Mouse (Mus musculus) adrenal gland, adult 2 months (tissue): ENCODE data around the gene Commd8. TPM values are rescaled to one million over a fixed set of nuclear protein-coding genes. Genes with fewer than 3 reads are reported as not detected.

Source experiments
- DNase-seq: peaks from one replicate; pipeline ENCODE4 v3.0.0; 2021
- long read RNA-seq: library from polyadenylated mRNA; stranded (forward); transcript quantifications from one replicate; pipeline ENCODE4 v2.0.0, GENCODE M21; 2021
- polyA plus RNA-seq: library from polyadenylated mRNA; depleted of rRNA; stranded (reverse); fragments of >200 nt; gene quantifications from 2 replicates; pipeline ENCODE4 v1.2.3, GENCODE M21; 2012; rRNA removed
- total RNA-seq, 2 experiments: library from RNA; stranded (reverse); gene quantifications; 2 replicates each; pipeline ENCODE4 v1.2.3; 2021

The Commd8 gene
- total RNA-seq: 10 to 100 TPM; 46.9 to 70.1 TPM
- polyA plus RNA-seq: 1.2 and 1.4 TPM in 2 replicates
- long read RNA-seq, transcript Commd8-201 (5 exons, 3,895 nt): major isoform, 14 of 24 reads
- long read RNA-seq, partial matches to known transcripts: 1 of 24 reads
- long read RNA-seq, other reads (novel, unspliced or antisense): 9 of 24 reads

DNA sequence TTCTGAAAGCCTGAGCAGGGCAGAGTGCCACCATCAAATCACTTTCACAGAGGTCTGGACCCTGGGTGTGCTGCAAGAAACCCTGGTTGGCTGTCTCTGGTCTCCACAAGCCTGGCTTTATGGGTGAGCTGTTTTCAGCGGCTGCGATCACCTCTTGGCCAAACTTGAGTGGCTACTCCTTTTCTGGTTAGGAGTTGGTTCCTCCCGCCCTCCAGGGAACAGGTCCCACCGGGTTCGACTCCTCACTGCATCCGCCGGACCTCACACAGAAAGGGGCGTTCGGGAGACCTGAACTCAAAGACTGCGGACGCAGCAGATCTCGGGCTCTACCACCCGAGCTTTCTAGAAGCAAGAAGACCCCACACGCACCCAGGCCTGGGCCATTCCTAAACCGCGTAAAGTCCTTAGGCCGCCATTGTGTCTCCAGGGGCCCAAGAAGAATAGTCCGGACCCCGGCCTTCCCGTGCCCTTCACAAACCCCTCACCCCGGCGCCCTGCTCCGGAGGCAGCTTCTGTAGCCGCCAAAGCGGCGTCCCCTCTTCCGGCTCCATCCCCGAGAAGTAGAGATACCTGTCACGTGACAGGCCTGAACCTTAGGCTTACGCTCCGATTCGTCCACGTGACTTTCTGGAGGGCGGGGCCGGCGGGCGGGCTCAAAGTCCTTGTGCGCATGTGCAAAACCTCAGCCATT, at the start of gene Commd8:
TSS of gene Commd8 (minus strand) at position 596 of the 691 bp plus-strand sequence.
- DNase-seq: peak; percentile 95

DNA sequence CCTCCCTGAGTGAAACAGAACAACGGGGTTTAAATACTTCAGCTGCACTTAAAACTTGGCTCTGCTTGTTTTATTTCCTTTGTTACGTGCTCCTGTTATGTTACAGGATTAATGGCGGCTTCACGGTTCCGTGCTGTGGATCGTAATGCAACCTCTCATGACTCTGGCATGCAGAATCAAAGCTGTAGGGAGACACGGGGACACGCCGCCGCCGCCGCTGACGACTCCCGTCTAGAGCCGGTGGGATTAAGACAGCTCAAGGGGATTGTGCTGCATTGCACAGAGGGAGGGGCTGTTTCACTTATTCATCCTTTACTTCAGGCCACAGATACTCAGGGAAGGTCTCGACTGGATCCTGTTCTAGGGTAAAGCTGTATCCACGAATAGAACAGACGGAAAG, 43.8 kb upstream of the Commd8 start:
- DNase-seq: no peak

DNA sequence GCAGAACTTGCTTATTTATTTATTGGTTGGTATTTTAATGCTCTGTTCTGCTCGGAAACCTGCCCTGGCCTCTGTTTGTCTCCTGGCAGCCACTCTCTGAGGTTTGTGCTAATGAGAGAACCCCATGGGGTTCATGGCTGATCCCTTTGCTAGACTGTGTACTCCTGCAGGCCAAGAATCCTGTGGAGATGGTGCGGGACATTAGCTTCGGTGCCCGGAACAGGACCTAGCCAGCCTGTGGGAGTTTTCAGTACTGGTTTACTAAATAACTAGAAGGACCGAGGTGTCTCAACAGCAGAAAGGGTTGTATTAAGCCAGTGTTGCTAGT, 42.8 kb upstream of the Commd8 start:
- DNase-seq: no peak

DNA sequence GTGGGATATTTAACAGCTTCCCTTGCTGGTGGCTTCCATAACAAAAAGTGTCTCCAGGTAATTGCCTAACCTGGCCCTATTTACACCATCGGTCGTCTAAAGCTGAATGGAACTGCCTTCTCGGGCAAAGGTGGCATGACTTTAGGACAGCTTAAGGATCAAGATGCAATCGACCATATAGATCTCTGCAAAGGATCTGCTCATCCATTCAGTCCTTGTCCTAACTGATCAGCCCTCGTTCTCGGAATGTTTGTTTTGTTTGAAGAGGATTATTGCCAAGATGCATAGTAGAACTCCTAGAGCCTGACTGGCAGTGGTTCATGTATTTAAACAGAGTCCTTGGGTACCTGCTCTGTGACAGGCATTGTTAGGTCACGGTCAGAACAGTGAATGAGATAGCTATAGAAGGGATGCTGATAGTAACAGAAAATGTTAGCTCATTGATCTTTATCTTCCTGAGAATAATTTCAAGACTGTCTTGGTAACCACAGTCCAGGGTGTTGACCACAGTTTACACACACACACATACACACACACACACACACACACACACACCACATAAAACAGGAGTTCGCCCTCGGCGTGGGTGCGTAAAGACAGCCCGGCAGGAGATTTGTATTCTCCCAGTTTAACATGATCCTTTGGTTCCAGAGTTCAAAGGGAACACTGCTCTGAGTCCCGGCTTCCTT, 42.3 kb upstream of the Commd8 start:
- DNase-seq: no peak

DNA sequence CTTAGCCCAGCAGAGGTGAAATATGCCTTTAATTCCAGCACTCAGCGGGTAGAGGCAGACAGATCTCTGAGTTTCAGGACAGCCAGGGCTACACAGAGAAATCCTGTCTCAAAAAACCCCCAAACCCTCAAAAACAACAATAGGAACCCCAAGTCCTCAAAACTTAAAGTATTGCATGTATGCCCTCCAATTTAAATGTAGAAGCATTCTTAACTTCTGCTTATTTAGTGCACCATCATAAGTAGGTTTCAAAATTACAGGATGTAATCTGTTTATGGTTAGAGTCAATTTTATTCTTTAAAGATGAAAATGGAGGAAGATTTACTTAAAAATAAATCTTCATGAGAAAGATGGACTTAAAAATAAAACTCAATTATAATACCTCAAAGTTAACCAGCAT, 40.5 kb upstream of the Commd8 start:
- no peak for DNase-seq

DNA sequence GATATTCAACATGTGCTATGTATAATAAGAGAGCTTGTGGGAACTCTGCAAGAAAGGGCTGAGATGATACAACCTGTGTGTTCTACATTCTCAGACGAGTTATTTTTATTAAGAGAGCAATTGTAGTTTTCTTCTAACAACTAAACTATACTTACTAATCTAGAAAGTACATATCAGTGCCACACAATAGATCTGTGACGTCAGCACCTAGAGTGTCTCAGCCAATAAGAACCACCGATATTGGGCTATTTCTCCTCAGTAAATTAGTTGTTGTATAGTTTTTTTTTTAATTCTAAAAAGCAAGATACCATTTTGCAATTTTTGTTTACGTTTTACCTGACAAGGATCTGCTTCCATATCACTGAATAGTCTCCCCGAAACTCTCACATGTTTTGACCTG, 37.3 kb upstream of the Commd8 start:
- DNase-seq: no peak

DNA sequence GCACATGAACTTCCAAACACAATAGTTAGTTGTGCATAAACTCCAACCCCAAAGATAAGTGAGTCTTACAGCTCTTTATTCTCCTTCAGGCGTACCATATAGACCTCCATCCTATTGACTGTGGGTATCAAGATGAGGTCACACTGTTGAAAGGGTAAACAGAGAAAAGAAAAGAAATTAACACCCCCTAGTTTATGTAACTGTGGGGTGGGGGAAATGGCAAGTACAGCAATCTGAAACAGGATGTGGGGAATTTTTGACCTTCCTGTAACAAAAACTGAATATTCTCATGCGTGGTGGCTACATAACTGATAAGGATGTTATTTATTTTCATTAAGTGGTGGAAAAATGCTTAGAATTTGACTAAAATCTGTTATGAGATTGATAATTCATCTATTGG, 36.5 kb upstream of the Commd8 start:
- DNase-seq: no peak

DNA sequence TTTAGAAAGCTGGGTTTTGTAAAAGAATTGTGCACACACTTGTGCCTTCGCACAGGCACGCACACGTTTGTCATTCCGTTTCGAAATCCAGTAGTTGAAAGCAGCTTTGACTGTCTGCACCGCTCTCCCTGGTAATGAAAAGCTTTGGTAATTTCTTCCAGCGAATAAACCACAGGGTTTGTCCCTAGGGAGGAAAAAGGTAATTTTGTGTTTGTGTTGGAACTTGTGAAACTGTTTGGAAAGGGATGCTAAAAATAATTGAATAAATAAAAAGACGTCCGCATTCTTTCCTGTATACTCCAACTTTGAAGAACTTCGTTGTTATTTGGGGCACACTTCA, 35.7 kb upstream of the Commd8 start:
- no peak for DNase-seq

DNA sequence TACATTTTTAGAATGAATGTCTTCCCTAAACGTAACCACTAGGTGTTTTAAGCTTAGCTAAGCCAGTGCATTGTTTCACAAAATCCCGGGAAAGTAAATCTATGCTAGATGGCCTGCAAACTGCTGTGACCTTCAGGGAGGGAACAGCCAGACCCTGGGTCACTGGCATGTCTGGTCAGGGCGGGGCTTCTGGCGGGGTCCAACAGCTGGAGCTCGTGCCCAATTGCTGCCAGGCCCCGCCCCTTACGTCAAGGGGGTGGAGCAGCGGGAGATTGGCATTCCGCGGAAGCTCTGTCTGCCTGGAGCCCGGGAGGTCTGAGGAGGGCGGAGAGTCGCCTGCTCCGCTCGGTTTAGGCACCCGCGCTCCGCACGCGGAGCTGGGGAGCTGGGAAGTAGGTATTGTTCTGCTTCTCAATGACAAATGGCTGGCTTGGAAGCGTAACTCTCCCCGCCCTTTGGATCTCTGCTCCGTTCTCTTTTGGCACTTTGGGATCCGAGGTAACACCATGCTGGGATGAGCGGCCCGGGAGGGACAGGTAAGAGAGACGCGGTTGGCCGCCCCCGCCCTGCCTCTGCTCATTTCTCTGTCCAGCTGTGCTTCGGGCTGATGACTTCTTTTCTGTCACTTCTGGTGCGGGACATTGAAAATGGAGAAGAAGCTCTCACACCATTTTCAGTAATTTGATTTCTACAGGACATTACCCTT, 35.2 kb upstream of the Commd8 start:
- DNase-seq: peak; percentile 98

DNA sequence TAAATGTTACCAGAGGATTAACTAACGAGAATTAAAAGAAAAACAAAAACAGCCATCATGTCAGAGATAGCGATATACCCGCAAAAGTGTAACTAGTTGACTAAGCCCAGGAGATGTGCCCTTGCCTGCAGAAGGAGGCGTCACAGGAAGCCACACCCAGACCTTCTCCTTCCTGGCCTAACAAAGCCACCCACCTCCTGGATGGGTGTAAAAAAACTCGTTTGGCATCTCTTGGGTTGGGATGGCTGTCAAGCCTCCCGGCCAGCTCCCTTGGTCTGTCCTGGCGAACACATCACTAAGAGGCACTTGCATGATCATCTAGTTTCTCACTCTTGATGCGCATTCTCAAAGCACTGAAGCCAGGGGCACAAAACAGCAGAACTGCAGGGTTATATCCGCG, 34.0 kb upstream of the Commd8 start:
- DNase-seq: peak; percentile 33

DNA sequence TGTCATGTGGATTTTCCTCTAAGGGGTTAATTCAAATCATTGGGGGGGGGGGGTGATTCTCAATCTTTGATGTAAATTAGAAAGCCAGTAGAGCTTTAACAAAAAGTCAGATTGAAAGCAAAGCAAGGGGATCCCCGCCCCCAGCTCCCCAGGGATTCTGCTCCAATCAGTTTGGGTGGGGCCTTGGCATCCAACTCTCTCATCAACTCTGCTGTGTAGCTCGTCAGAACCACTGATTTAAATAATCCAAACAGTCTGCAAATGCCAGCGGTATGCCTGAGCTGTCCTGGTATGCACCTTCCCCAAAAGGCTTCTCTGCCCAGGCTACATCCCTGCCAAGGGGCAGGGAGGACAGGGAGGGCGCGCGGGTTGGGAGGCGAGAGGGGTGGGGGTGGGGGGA, 33.6 kb upstream of the Commd8 start:
- no peak for DNase-seq

DNA sequence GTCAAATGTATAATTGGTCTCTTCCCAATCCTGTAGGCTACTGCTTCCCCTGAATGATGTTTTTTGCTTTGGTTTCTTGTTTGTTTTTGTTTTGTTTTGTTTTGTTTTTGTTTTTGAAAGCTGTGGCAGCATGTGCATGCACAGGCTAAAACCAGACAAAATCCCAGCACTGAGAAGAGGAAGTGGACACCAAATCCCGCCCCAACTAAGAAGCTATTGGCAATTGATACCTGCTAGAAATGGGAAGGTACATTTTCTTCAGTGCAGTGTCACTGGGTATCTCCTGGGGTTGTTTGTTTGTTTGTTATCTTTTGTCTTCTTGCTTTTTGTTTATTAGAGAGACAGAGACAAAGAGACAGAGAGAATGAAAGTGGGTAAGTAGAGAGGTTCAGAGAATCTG, 27.5 kb upstream of the Commd8 start:
- no peak for DNase-seq

DNA sequence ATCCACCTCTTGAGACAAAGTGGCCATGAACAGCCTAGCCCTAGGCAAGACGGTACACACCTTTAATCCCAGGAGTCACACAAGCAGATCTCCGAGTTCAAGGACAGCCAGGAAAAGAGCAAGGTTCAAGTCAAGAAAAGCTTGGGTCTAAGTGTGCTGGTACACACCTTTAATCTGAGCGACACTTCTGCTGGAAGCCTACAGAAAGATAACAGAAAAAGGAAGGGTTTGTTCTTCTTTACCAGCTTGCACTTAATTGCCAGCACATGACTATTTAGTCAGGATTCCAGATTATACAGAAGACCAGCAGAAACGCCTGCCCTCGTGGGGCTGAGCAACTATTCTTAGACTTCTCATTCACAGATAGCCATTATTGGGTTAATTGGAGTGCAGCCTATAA, 23.9 kb upstream of the Commd8 start:
- DNase-seq: no peak

DNA sequence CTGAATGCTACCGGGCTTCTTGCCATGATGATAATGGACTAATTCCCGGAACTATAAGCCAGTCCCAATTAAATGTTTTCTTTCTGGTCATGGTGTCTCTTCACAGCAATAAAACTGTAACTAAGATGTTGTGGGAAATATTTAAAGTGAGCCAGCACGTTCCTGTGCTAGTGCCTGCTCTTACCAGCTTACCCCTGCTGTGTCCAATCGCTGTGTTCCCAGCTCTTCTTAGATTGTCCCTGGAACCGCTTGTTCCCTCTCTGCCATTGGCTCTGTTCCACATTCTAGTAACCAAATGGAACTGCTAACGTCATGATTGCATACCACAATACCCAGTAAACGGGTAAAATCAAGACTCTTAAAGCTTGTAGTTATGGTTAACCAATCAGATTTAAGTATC, 23.2 kb upstream of the Commd8 start:
- no peak for DNase-seq

DNA sequence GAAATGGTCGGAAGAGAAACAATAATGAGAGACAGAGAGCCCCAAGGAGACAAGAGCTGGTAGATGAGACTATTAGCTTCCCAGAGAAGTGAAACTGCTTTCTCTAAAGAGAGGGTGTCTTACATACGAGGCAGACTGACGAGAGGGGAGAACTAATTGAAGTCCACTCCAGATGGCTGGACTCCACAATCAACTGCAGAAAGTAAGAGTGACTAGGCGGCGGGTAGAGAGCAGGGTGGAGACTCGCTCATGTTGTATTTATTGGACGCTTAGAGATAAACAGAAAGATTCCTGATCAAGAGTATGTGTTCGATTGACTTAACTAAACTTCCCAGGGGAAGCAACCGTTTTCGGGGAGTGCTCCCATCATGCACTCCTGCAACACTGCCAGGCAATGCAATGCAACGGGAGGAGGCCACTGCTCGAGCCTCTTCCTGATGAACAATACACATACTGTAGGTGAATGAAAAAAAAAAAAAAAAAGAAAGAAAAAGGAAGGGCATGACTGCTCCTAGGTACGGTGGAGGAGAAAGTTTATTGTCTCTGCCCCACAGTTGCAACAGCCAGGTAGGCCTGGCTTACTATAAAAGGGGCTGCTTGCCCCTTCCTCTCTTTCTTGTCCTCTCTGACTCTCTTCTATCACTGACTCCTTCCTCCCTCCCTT, 16.6 kb upstream of the Commd8 start:
- no peak for DNase-seq

DNA sequence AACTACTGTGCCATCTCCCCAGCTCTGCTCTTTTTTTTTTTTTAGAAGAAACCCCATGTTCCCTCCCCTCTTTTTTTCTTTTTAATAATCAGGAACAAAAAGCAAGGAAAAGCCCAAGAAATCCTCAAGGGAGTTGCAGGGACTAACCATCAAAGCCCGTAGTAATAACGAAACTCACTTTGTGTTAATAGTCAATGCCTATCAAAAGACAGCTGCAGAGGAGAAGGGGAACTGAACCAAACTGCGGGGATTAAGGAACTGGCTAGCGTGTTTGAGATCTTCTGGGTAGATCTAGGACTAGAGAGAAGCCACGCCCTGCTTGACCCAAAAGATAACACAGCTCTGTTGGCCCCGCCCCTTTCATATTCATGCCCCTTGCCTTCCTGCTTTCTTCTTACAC, 15.9 kb upstream of the Commd8 start:
- DNase-seq: no peak

DNA sequence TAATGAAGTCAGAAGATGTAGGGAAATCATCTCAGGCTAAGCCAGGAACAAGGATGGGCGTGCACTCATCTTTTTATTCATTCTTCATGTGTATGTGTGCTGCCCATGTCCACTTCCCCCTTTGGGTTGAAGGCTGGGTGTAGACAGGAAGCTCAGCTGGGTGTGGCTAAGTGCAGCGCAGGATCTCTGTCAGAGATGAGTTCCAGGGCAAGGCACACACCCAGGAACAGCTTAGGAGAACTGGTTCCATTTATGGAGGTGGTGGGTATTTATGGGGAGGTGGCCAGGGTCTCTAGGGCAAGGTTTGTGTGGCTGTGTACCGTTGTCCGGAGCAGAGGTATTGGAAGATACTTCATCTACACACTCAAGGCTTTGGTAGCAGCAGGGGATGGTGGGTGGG, 14.8 kb upstream of the Commd8 start:
- DNase-seq: no peak

DNA sequence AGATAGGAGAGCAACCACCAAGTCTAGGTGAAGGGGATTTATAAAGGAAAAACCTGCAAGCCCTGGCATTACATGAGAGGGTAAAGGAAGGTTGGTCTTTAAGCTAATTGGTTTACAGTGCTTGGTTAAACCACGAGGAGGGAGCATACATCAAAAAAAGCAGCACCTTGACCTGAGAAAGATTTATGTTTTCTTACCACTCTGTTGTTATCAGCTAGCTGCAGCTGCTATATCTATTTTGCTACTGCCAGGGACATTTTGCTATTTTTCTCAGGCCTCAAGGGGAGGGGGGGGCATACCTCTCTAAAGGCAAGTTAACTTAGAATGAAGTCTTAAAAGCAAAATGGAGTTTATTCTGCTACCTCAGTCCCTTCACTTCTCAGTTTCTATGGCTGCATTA, 13.2 kb upstream of the Commd8 start:
- DNase-seq: no peak

DNA sequence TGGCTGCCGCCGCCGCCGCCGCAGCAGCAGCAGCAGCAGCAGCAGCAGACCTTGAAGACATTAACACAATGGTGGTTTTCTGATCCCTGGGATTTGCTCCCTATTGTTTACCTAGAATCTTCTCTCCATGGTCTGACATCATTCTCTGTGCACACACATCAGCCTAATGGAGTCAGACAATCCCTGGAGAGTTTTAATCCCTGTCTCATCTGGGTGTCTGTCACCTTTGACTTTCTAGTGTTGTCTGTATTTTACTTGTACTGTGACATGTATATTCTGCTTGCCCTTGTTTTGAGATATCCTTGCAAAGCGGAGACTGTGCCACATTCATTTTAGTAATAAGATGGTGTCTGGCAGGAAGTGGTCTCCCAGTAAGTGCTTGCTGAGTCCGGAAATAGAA, 7.5 kb upstream of the Commd8 start:
- no peak for DNase-seq

DNA sequence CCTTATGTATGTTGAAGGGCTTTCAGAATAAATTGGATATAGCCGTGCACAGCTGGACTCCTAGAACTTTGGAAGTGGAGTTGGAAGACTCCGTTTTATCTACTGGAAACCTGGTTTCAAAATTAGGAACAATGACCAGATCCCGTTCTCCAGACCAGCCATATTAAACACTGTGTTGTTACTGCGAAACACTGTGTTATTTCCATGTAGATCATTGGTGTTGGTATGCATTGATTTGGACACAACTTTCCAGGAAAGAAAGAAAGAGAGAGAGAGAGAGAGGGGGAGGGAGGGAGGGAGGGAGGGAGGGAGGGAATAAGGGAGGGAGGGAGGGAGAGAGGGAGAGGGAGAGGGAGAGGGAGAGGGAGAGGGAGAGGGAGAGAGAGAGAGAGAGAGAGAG, 7.1 kb upstream of the Commd8 start:
- DNase-seq: no peak

DNA sequence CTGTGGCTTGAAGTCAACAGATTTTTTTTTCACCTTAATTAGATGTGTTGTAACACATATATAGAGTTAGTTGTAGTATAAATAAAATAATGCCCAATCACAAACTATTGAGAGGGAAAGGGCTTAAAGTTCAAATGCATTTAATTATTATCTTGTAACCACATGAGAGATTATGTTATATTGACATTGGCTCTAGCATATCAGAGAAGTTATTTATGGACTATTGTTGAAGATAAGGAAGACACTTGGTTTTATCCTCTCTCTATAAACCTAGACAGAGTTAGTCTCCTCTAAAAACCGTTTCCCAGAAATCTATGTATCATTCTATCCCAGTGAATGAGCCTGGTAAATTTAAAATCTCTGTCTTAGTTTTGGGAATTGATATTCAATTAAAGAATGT, 5.5 kb upstream of the Commd8 start:
- DNase-seq: no peak

DNA sequence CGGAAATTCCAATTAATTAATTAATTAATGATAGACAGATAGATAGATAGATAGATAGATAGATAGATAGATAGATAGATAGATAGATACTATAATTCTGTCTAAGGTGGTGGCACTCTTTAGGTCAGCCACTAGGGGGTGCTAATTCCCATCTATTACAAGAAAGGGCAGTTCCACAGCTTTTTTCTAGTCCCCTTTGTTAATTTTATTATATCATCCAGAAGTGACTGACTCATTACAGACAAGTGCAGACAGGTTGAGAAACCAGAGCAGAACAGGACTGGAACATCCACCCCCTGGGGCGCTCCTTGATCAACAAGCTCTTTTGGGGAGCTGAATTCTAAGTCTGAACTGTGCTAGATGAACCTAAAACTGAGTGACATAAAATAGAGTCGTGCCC, 4.7 kb upstream of the Commd8 start:
- peak; percentile 53 for DNase-seq

DNA sequence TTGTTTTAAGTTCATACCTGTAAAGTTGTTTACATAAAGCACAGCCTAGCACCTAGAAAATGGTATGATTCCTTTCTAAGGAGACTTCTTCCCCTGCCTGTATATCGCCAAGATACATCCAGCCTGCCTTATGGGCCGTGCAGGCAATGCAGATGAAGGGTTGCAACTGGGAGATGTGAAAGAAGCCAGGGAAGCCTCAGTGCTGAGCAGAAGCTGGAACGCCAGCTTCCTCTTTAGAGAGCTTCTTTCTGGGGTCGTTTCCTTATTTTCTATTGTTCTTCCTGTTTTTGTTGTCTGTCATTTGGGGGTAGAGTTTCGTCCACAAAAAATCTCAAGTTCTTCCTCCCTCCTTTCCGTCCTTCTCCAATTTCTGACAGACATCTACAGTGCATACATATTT, 2.1 kb upstream of the Commd8 start:
- DNase-seq: no peak
